Mouse (Mus musculus): ENCODE measurements around the gene Anapc10.
"Not testable (repeated sequence)": the region's sequence is repeated elsewhere in the genome, so short reads cannot be mapped to it uniquely, and the experiment has no call there.

Anapc10 gene

DNA sequence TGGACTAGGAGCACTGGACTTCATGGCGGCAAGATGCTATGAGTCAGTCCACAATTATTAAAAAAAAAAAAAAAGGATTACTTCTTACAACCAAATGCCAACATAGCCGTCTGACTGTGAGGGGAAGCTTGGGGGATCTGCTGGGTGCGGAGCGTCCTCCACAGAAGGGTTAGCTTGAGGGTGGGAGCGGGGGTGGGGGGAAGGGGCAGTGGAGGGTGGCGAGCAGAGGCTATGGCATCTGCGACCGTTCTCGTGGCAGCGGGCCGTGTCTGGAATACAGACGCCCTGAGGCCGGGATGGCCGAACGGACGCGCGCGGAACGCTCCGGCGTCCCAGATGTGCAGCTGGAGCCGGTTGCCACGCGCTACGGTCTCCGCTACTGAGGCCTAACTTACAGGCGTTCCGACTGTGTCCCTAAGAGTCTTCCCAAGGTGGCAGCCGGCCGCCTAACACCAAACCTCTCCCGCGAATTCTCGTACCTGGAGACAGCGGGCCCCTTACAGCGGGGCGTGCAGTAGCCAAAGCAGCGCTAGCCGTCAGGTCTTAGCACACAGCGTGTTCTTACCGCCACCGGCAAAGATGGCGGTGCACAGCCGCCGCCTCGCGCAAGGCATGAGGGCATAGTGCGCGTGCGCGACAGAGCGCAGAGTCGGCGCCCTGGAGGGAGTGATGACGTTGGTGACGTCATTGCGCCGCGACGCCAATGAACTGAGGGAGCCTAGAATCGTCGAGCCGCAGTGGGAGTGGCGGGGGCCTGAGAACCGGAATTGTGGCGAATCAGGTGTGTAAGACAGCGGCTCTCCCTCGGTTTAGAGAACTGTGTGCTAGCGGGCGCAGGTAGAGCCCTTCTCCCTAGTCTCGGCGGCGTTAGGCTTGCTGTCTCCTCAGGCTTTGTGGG, at the start of gene Anapc10, which contains the start of gene Abce1:
Gene Anapc10, plus strand, starts transcription at position 757 of the 898 bp plus-strand sequence.
Gene Abce1, minus strand, starts transcription at position 677 of the 898 bp plus-strand sequence.
- in situ Hi-C loops (cut with MboI, MseI), result loop anchor here in 1 of 2 experiments (25.0 kb wide), 1 partner anchor 1301 kb away; the partner anchor contains the start of gene Usp38

DNA sequence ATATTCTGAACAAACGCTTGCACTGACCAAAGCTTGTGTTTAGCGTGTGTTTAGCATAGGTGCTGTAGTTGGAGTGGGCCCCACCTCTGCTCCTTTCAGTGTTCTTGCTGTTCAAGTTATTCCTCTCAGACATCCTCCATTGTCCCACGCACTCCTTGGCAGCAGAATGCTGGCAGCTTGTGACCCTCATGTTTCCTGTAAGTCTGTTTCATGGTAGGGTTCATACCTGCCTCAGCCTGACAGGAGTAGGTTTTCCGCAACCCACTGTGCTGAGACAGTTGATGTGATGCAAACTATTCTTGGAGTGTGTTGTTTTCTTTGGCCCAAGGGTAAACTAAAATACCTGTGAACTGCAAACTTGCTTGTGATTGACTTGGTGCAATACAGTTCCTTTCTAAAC, 35.2 kb upstream of the Anapc10 start:
- in situ Hi-C loops (cut with MboI, MseI), result no loop called here

GRCm38 (mm10) chr8:79679005-79679404, 32.6 kb upstream of the Anapc10 start:
- in situ Hi-C loops (cut with MboI, MseI), result no loop called here

- in situ Hi-C loops (cut with MboI, MseI), result loop anchor here in 1 of 2 experiments (10.0 kb wide), 1 partner anchor 1305 kb away; no protein-coding TSS in a partner anchor
Measured at GRCm38 (mm10) chr8:79680083-79680482, 31.5 kb upstream of the Anapc10 start.

DNA sequence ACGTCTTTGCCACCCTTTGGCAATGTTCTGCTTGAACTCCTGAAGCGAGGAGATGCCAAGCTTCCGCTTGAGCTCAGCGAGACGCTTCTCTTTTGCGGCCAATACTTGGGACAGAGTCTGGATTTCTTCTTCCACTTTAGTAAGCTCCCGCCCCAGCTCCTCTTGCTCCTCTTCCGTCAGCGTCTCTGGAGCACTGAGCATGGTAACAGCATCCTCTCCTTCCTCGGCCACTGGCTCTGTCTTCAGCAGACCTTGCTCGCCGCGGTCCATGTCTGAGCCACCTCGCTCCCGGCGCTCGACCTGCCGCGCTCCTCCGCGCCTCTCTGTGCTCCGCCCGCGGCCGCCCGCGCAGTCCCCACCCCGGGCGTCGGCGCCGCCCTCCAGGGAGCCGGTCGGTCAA, 31.1 kb upstream of the Anapc10 start:
- in situ Hi-C loops (cut with MboI, MseI), result loop anchor here in 1 of 2 experiments (10.0 kb wide), 1 partner anchor 1304 kb away; no protein-coding TSS in a partner anchor

DNA sequence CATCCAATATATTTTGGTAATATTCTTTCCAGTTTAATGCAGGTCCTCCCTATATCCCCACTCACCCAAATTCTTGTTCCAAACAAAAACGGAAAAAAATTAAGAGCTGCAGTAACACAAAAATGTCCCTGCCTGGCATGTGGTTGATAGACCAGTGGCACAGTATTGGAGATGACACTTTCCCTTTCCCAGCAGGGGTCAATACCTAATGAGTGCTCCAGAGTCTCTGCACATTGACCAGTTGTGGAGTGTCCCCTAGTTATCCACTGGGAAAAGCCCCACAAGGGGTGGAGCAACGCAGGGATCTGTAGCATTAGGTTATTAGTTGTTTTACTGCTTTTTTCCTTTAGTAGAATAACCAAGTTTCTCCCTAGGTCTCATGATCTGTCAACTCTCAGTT, 30.7 kb upstream of the Anapc10 start:
- in situ Hi-C loops (cut with MboI, MseI), result loop anchor here in 1 of 2 experiments (10.0 kb wide), 1 partner anchor 1304 kb away; no protein-coding TSS in a partner anchor

- in situ Hi-C loops (cut with MboI, MseI), result loop anchor here in 1 of 2 experiments (10.0 kb wide), 1 partner anchor 1299 kb away; no protein-coding TSS in a partner anchor
Measured at GRCm38 (mm10) chr8:79685927-79686326, 25.7 kb upstream of the Anapc10 start.

DNA sequence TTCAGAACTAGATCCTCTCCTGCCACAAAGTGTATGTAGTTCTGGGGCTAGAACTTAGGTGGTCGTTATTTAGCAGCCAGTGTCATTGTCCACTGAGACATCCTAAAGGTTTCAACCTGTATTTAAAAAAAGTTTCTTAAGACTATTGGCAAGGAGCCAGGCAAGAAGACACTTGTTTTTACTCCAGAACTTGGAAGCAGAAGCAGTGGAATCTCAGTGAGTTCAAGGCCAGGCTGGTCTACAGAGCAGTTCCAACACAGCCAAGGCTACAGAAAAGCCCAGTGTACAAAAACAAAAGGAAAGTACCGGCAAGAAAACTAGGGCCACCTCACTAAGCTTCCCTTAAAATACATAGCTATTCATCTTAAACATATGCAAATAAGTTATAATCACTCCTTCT, 19.1 kb upstream of the Anapc10 start:
- in situ Hi-C loops (cut with MboI, MseI), result loop anchor here (5.0 to 10.0 kb wide), 3 partner anchors 48 to 1025 kb away; no protein-coding TSS in a partner anchor

GRCm38 (mm10) chr8:79706687-79707086, 4.9 kb upstream of the Anapc10 start:
- in situ Hi-C loops (cut with MboI, MseI), result loop anchor here in 1 of 2 experiments (25.0 kb wide), 1 partner anchor 1306 kb away; the partner anchor contains the start of gene Usp38

DNA sequence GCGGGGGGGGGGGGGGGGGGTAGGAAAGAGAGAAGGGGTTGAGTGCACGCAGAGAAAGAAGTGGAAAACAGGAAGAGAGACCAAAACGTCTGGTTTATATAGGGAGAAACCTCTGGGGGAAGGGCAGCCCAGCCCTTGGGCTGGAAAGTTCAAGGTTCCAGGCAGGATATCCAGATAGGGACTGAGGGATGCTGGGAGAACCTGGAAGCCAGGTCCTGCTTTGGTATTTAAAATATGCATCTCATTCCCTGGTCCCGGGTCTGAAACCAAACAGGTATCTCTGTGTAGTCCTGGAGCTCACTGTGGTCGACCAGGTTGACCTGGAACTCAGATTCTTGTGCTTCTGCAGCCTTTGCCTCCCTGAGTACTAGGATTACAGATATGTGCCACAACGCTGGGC, 1.1 kb downstream of the Anapc10 start:
- in situ Hi-C loops (cut with MboI, MseI), result loop anchor here in 1 of 2 experiments (25.0 kb wide), 1 partner anchor 1300 kb away; the partner anchor contains the start of gene Usp38

DNA sequence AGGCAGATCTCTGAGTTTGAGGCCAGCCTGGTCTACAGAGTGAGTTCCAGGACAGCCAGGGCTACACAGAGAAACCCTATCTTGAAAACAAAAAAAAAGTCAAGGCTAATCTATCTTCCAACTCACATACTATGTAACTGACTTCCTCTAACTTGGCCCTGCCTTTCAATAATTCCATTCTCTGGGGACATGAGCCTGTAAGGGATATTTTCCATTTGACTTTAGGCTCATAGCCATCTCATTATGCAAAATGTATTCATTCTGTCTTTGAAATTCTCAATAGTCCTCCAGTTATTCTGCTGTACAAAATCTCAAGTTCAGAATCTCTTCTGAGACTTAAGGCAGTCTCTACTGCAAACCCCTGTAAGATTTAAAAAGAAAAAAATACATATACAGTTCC, 9.9 kb downstream of the Anapc10 start:
- in situ Hi-C loops (cut with MboI, MseI), result loop anchor here in 1 of 2 experiments (25.0 kb wide), 1 partner anchor 1291 kb away; the partner anchor contains the start of gene Usp38

GRCm38 (mm10) chr8:79723308-79723707, 11.7 kb downstream of the Anapc10 start:
- in situ Hi-C loops (cut with MboI, MseI), result loop anchor here in 1 of 2 experiments (25.0 kb wide), 1 partner anchor 1289 kb away; the partner anchor contains the start of gene Usp38

GRCm38 (mm10) chr8:79724589-79724988, 13.0 kb downstream of the Anapc10 start:
- in situ Hi-C loops (cut with MboI, MseI), result loop anchor here in 1 of 2 experiments (25.0 kb wide), 1 partner anchor 1288 kb away; the partner anchor contains the start of gene Usp38

DNA sequence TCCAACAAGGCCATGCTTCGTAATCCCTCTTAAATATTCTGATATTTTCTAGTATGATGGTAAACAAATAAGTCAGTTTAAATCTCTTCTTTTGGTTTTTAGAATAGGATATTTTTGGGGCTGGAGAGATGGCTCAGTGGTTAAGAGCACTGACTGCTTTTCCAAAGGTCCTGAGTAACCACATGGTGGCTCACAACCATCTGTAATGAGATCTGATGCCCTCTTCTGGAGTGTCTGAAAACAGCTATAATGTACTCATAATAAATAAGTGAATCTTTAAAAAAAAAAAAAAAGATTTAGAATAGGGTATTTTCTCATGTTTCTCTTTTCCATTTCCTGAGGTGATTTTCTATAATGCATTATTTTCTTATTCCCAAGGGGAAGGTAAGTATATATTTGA, 16.3 kb downstream of the Anapc10 start:
- in situ Hi-C loops (cut with MboI, MseI), result no loop called here

- in situ Hi-C loops (cut with MboI, MseI), result loop anchor here in 1 of 2 experiments (5.0 kb wide), 1 partner anchor 748 kb away; no protein-coding TSS in a partner anchor
Measured at GRCm38 (mm10) chr8:79734304-79734703, 22.7 kb downstream of the Anapc10 start.

GRCm38 (mm10) chr8:79748171-79748570, 36.6 kb downstream of the Anapc10 start:
- in situ Hi-C loops (cut with MboI, MseI), result no loop called here

- in situ Hi-C loops (cut with MboI, MseI), result no loop called here
Measured at GRCm38 (mm10) chr8:79748591-79748990, 37.0 kb downstream of the Anapc10 start.

GRCm38 (mm10) chr8:79750305-79750704, 38.7 kb downstream of the Anapc10 start:
- in situ Hi-C loops (cut with MboI, MseI), result no loop called here

DNA sequence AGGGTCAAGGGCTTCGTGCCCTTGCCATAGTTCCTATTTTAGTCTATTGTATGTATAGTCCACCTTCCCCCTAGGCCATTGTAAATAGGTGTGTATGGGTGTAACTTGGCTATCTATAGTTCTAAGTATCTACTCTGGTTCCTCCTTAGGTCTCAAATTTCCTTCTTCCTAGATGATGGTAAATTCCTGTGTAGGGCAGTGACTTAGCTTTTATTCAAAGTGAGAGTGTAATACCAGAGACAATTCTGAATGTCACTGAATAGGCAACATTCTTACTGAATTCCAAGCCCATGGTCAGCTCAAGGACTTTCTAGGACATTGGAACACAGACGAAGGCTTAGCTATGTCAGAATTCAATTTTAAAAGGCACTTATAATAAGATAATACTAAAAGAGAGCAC, 83.3 kb downstream of the Anapc10 start:
- in situ Hi-C loops (cut with MboI, MseI), result not testable (repeated sequence)

- in situ Hi-C loops (cut with MboI, MseI), result no loop called here
Measured at GRCm38 (mm10) chr8:79796690-79797089, 85.1 kb downstream of the Anapc10 start.

DNA sequence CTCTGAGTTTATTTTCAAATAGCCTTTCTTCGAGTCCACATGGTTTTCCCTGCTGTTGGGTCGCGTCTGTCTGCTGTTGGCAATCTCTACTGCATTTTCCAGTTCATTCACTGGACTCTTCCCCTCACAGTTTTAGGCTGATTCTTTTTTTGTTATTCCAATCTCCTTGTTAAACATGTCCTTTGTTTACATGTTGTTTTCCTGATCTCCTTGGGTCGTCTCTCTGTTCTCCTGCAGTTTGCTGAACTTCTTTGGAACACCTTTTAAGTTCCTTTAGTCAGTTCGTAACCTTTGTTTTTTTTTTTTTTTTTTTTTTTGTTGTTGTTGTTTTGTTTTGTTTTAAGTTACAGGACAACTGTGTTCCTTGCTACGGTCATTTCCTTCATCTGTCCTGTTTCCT, 92.9 kb downstream of the Anapc10 start:
- in situ Hi-C loops (cut with MboI, MseI), result no loop called here

- in situ Hi-C loops (cut with MboI, MseI), result no loop called here
Measured at GRCm38 (mm10) chr8:79806971-79807370, 95.4 kb downstream of the Anapc10 start.
